Mouse (Mus musculus) olfactory bulb, adult 2 months (tissue): Measurements from ENCODE around the gene Sfxn2. TPM values are rescaled to one million over a fixed set of nuclear protein-coding genes. Genes with fewer than 3 reads are reported as not detected.

Experiments used
- H3K27ac ChIP-seq: fragments of 200-500 bp; 2 replicates; pipeline ENCODE4 v1.5.1; 2012; ENCODE audit warnings: low read depth, low read length; ENCODE audit not compliant: insufficient read depth
- H3K4me1 ChIP-seq: fragments of 200-500 bp; 2 replicates; pipeline ENCODE4 v1.6.1; 2012; ENCODE audit warnings: low read length; ENCODE audit not compliant: control insufficient read depth, insufficient read depth
- H3K4me3 ChIP-seq: fragments of 200-500 bp; 2 replicates; pipeline ENCODE4 v1.5.1; 2012; ENCODE audit warnings: mild to moderate bottlenecking, low read depth, low read length, moderate library complexity; ENCODE audit not compliant: insufficient read depth
- CTCF ChIP-seq: fragments of 200-500 bp; IDR thresholded peaks from 2 replicates; pipeline ENCODE4 v1.5.1; 2012; ENCODE audit warnings: low read depth, mild to moderate bottlenecking, low read length, moderate library complexity; ENCODE audit not compliant: insufficient read depth
- POLR2A ChIP-seq: fragments of 200-500 bp; IDR thresholded peaks from 2 replicates; pipeline ENCODE4 v1.6.1; 2012; ENCODE audit warnings: mild to moderate bottlenecking, low read depth, low read length, moderate library complexity; ENCODE audit not compliant: insufficient read depth
- WGBS: fragments of 180-500 bp; shearing (Covaris S2); methylation state at CpG from one replicate; pipeline ENCODE4 v1.1.7; 2018; 5-methylcytosine and 5-hydroxymethylcytosine counted together
- polyA plus RNA-seq: library from polyadenylated mRNA; stranded (reverse); fragments of >200 nt; gene quantifications from 2 replicates; pipeline ENCODE4 v1.2.4, GENCODE M21; 2012; ENCODE audit warnings: low replicate concordance; ENCODE audit not compliant: missing spikeins, insufficient read depth, insufficient read length

Gene Sfxn2
- polyA plus RNA-seq, 1 experiment: not detected

- 81% methylated on average over 4 of the region's 4 CpGs for WGBS
- H3K27ac ChIP-seq: no peak overlapping the region
- no peak for TF ChIP-seq POLR2A
- TF ChIP-seq CTCF: no peak
Observed at GRCm38 (mm10) chr19:46575196-46575595, 2.0 kb downstream of the Sfxn2 start.

DNA sequence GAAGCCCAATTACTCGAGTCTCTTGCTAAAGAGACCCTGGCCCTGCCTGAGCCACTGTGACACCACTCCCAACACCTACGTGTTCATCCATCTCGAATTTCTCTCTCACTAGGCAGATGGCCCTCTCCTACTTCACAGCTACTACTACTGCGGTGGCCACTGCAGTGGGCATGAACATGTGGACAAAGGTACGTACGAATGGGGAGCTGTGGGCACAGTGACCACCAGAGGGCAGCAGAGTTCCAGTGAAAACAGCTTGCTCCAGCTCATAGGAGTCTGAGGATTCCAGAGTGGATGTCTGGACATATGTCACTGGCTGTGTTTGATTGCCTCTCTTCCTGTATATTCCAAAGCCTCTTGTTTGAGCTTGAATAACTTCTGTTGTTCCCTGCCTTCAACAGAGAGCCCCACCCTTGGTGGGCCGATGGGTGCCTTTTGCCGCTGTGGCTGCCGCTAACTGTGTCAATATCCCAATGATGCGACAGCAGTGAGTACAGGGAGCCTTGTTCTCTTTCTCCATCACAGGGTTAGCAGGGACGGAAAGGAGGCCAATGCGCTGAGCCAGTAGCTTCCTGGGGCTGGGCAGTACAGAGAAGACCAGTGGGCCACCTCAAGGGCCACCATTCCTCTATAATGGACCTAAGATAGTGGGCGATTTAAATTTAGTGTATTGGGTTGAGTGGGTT is 14.8 kb downstream of the Sfxn2 start:
- H3K27ac ChIP-seq: no peak overlapping the region
- 62% methylated on average over 13 of the region's 13 CpGs for WGBS
- no peaks in the 10 kb centered on the region for H3K4me1 ChIP-seq
- H3K4me3 ChIP-seq: no peak overlapping the region
- TF ChIP-seq CTCF: peak; percentile 57; the same call in 1 of the 2 replicates
- no peak for TF ChIP-seq POLR2A

More at GRCm38 (mm10) chr19:46575196-46575595, 2.0 kb downstream of the Sfxn2 start:
- Histone ChIP-seq H3K4me1 (peaks cover 2% of the 10 kb centered on the region; the same call in 1 of the 2 replicates), H3K4me3 (no peak overlapping the region)

- Histone ChIP-seq H3K4me3 (no peak overlapping the region), H3K4me1 (no peaks in the 10 kb centered on the region), H3K27ac (no peak overlapping the region)
- WGBS: 94% methylated on average over 6 of the region's 6 CpGs
- no peak for TF ChIP-seq POLR2A
- TF ChIP-seq CTCF: no peak
Observed at GRCm38 (mm10) chr19:46591575-46591974, 18.4 kb downstream of the Sfxn2 start.

DNA sequence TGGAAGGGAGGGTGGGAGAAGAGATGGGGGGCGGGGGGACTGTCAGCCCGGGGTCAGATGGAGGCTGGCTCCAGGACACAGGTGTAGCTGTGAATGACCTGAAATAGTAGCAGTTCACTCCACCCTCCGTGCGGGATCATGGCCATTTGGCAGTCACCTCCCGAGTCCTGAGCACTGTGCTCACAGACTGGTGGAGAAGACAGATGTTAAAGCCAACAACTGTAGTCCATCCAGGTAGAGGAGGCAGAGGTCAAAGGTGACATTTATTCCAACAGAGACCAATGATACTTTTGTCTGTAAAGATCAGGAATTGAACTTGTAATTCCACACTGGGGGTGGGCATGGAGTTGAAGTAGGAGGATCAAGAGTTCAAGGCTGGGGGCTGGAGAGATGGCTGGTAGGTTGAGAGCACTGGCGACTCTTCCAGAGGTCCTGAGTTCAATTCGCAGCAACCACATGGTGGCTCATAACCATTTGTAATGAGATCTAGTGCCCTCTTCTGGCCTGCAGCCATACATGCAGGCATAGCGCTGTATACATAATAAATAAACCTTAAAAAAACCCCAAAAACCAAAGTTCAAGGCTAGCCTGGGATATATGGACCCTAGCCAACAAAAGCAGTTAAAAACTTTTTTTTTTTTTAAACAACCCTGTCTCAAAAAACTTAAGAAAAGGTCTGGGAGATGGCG is 19.7 kb downstream of the Sfxn2 start:
- Histone ChIP-seq H3K4me3 (no peak overlapping the region), H3K27ac (no peak overlapping the region), H3K4me1 (no peaks in the 10 kb centered on the region)
- TF ChIP-seq POLR2A (no peak), CTCF (no peak)
- WGBS: 96% methylated on average over 9 of the region's 9 CpGs

GRCm38 (mm10) chr19:46598187-46598586 is 25.0 kb downstream of the Sfxn2 start:
- no peak overlapping the region for H3K27ac ChIP-seq

GRCm38 (mm10) chr19:46598720-46599252 is 25.6 kb downstream of the Sfxn2 start, which contains the start of gene Wbp1l:
Gene Wbp1l (plus strand): TSS chr19:46599084.
- Histone ChIP-seq H3K27ac (0 out of 2 replicates have a peak within 1 kb of the TSS, but pooled peaks have one; percentile 22), H3K4me3 (peak within 1 kb of the TSS; percentile 95), H3K4me1 (peaks cover 10% of the 10 kb centered on the region)
- TF ChIP-seq POLR2A (peak; percentile 57; the same call in 1 of the 2 replicates), CTCF (no peak)
- WGBS: under 1% methylated on average over 20 of the region's 22 CpGs

More at GRCm38 (mm10) chr19:46598187-46598586, 25.0 kb downstream of the Sfxn2 start:
- WGBS: 81% methylated on average over 4 of the region's 4 CpGs
- H3K4me1 ChIP-seq: peaks cover 10% of the 10 kb centered on the region
- no peak overlapping the region for H3K4me3 ChIP-seq
- TF ChIP-seq POLR2A: no peak
- no peak for TF ChIP-seq CTCF

- 2% methylated on average over 22 of the region's 22 CpGs for WGBS
- TF ChIP-seq POLR2A: no peak
- no peak for TF ChIP-seq CTCF
- 0 out of 2 replicates have a peak overlapping the region, but pooled peaks have one; percentile 22 for H3K27ac ChIP-seq
- H3K4me3 ChIP-seq: peak overlapping the region; percentile 95
- H3K4me1 ChIP-seq: peaks cover 10% of the 10 kb centered on the region
Observed at GRCm38 (mm10) chr19:46599375-46600256, 26.5 kb downstream of the Sfxn2 start.

DNA sequence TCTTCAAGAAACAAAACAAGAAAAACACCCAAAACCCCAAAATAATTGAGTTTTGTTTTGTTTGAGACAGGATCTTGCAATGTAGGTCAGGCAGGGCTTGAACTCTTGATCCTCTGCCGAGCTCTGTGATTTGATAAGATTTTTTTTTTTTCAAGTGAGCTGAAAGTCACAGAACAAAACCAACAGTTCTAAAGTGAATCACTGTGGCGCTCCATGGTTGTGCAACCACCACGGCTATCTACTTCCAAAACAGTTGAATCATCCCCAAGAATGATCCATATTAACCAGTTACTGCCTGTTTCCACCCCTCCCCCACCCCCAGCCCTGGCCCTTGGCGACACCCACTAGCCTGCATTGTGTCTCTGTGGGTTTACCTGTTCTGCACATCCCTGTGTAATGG is 27.2 kb downstream of the Sfxn2 start:
- H3K4me1 ChIP-seq: peaks cover 10% of the 10 kb centered on the region
- H3K27ac ChIP-seq: no peak overlapping the region
- 56% methylated on average over 4 of the region's 4 CpGs for WGBS
- TF ChIP-seq POLR2A (no peak), CTCF (no peak)
- H3K4me3 ChIP-seq: no peak overlapping the region
